Mouse (Mus musculus) limb, embryonic 10.5 days (tissue): Measurements from ENCODE around the gene Cebpg. TPM values are rescaled to one million over a fixed set of nuclear protein-coding genes. Genes with fewer than 3 reads are reported as not detected.
A peak's percentile ranks its signal among the peaks of the same experiment; 100 is the strongest.

Experiments
- DNase-seq: peaks from one replicate; pipeline ENCODE4 v3.0.0-alpha.2; 2017; ENCODE audit warnings: low spot score
- H3K27ac ChIP-seq: fragments of 300-500 bp; sonication (generic); 2 replicates; pipeline ENCODE4 v1.5.1; 2016; ENCODE audit warnings: mild to moderate bottlenecking
- H3K27me3 ChIP-seq: fragments of 300-500 bp; sonication (generic); 2 replicates; pipeline ENCODE4 v1.6.1; 2016; ENCODE audit warnings: low read depth, mild to moderate bottlenecking; ENCODE audit not compliant: poor library complexity, severe bottlenecking
- H3K36me3 ChIP-seq: fragments of 300-500 bp; sonication (generic); 2 replicates; pipeline ENCODE4 v1.6.1; 2016; ENCODE audit warnings: mild to moderate bottlenecking, moderate library complexity
- H3K4me1 ChIP-seq: fragments of 300-500 bp; sonication (generic); 2 replicates; pipeline ENCODE4 v1.6.1; 2016
- H3K4me3 ChIP-seq: fragments of 300-500 bp; sonication (generic); 2 replicates; pipeline ENCODE4 v1.5.1; 2016; ENCODE audit warnings: mild to moderate bottlenecking, moderate library complexity
- H3K9me3 ChIP-seq: fragments of 300-500 bp; sonication (generic); replicated peaks from 2 replicates; pipeline ENCODE4 v1.6.1; 2016; ENCODE audit warnings: mild to moderate bottlenecking
- WGBS: fragments of 180-500 bp; shearing (Covaris S2); methylation state at CpG from one replicate; pipeline ENCODE4 v1.1.7; 2016; 5-methylcytosine and 5-hydroxymethylcytosine counted together
- polyA plus RNA-seq: library from polyadenylated mRNA; unstranded; fragments of >200 nt; fragmentation: Nextera tagmentation; extraction: Ambion mirVana; gene quantifications from 2 replicates; pipeline ENCODE4 v1.2.1, GENCODE M21; 2016

The Cebpg gene
- 40.3 and 44.9 TPM in 2 replicates for polyA plus RNA-seq

GRCm38 (mm10) chr7:35056436-35056864 is at the start of gene Cebpg:
Cebpg (minus strand) TSS chr7:35056573.
- under 1% methylated on average over 51 of the region's 53 CpGs for WGBS
- Histone ChIP-seq H3K4me3 (peak within 1 kb of the TSS; percentile 84), H3K9me3 (no peaks in the 10 kb centered on the region), H3K4me1 (peaks cover 17% of the 10 kb centered on the region), H3K36me3 (peaks cover 14% of the 10 kb centered on the region), H3K27me3 (no peaks in the 10 kb centered on the region), H3K27ac (peak within 1 kb of the TSS; percentile 97)
- peak; percentile 96 for DNase-seq

GRCm38 (mm10) chr7:35099528-35099927 is 43.2 kb upstream of the Cebpg start:
- Histone ChIP-seq H3K9me3 (no peaks in the 10 kb centered on the region), H3K27ac (no peak overlapping the region), H3K27me3 (no peaks in the 10 kb centered on the region), H3K36me3 (no peaks in the 10 kb centered on the region), H3K4me1 (no peaks in the 10 kb centered on the region), H3K4me3 (no peak overlapping the region)
- WGBS: 92% methylated on average over 4 of the region's 4 CpGs
- no peak for DNase-seq

GRCm38 (mm10) chr7:35098777-35099176 is 42.4 kb upstream of the Cebpg start:
- no peak for DNase-seq
- Histone ChIP-seq H3K36me3 (no peaks in the 10 kb centered on the region), H3K4me3 (no peak overlapping the region), H3K27ac (no peak overlapping the region), H3K4me1 (no peaks in the 10 kb centered on the region), H3K27me3 (no peaks in the 10 kb centered on the region), H3K9me3 (no peaks in the 10 kb centered on the region)
- 82% methylated on average over 4 of the region's 4 CpGs for WGBS

GRCm38 (mm10) chr7:35094975-35095678 is 38.8 kb upstream of the Cebpg start:
- WGBS: 79% methylated on average over 9 of the region's 9 CpGs

GRCm38 (mm10) chr7:35090550-35090949 is 34.2 kb upstream of the Cebpg start:
- H3K36me3 ChIP-seq: no peaks in the 10 kb centered on the region
- no peak for DNase-seq
- H3K27me3 ChIP-seq: peaks cover 6% of the 10 kb centered on the region; the same call in 1 of the 2 replicates
- H3K9me3 ChIP-seq: no peaks in the 10 kb centered on the region
- WGBS: 87% methylated on average over 5 of the region's 5 CpGs
- H3K27ac ChIP-seq: no peak overlapping the region
- H3K4me1 ChIP-seq: peaks cover 13% of the 10 kb centered on the region
- no peak overlapping the region for H3K4me3 ChIP-seq

More at GRCm38 (mm10) chr7:35094975-35095678, 38.8 kb upstream of the Cebpg start:
- no peak overlapping the region for H3K27ac ChIP-seq
- H3K4me1 ChIP-seq: no peaks in the 10 kb centered on the region
- no peak overlapping the region for H3K4me3 ChIP-seq
- no peaks in the 10 kb centered on the region for H3K9me3 ChIP-seq
- no peaks in the 10 kb centered on the region for H3K36me3 ChIP-seq
- no peak for DNase-seq
- no peaks in the 10 kb centered on the region for H3K27me3 ChIP-seq

- 3% methylated on average over 21 of the region's 21 CpGs for WGBS
- H3K27ac ChIP-seq: 0 out of 2 replicates have a peak overlapping the region, but pooled peaks have one; percentile 23
- H3K4me3 ChIP-seq: peak overlapping the region; percentile 41
- no peaks in the 10 kb centered on the region for H3K9me3 ChIP-seq
- peaks cover 17% of the 10 kb centered on the region for H3K27me3 ChIP-seq
- peak; percentile 55 for DNase-seq
- peaks cover 20% of the 10 kb centered on the region for H3K4me1 ChIP-seq
- H3K36me3 ChIP-seq: no peaks in the 10 kb centered on the region
These were observed 30.0 kb upstream of the Cebpg start for GRCm38 (mm10) chr7:35086271-35086861.

- no peak for DNase-seq
- WGBS: 81% methylated on average over 12 of the region's 12 CpGs
- Histone ChIP-seq H3K9me3 (no peaks in the 10 kb centered on the region), H3K4me3 (no peak overlapping the region), H3K4me1 (peaks cover 33% of the 10 kb centered on the region), H3K27me3 (peaks cover 17% of the 10 kb centered on the region), H3K36me3 (no peaks in the 10 kb centered on the region), H3K27ac (no peak overlapping the region)
These were observed 28.4 kb upstream of the Cebpg start for GRCm38 (mm10) chr7:35084565-35085360.

- Histone ChIP-seq H3K4me1 (peaks cover 27% of the 10 kb centered on the region), H3K4me3 (no peak overlapping the region), H3K27me3 (peaks cover 17% of the 10 kb centered on the region), H3K36me3 (no peaks in the 10 kb centered on the region), H3K27ac (peak overlapping the region; percentile 64), H3K9me3 (no peaks in the 10 kb centered on the region)
- no peak for DNase-seq
- WGBS: 85% methylated on average over 9 of the region's 9 CpGs
These were observed 25.2 kb upstream of the Cebpg start for GRCm38 (mm10) chr7:35081406-35082104.

GRCm38 (mm10) chr7:35080843-35081338 is 24.5 kb upstream of the Cebpg start:
- H3K4me3 ChIP-seq: no peak overlapping the region
- H3K27me3 ChIP-seq: peaks cover 14% of the 10 kb centered on the region
- peak; percentile 42 for DNase-seq
- H3K9me3 ChIP-seq: no peaks in the 10 kb centered on the region
- H3K27ac ChIP-seq: peak overlapping the region; percentile 64
- 39% methylated on average over 10 of the region's 10 CpGs for WGBS
- peaks cover 21% of the 10 kb centered on the region for H3K4me1 ChIP-seq
- no peaks in the 10 kb centered on the region for H3K36me3 ChIP-seq

GRCm38 (mm10) chr7:35076645-35077044 is 20.3 kb upstream of the Cebpg start:
- no peak for DNase-seq
- Histone ChIP-seq H3K27me3 (no peaks in the 10 kb centered on the region), H3K4me1 (peaks cover 15% of the 10 kb centered on the region), H3K27ac (no peak overlapping the region), H3K36me3 (no peaks in the 10 kb centered on the region), H3K4me3 (no peak overlapping the region), H3K9me3 (no peaks in the 10 kb centered on the region)
- WGBS: 50% methylated on average over 5 of the region's 5 CpGs

GRCm38 (mm10) chr7:35066640-35067212 is 10.4 kb upstream of the Cebpg start:
- H3K27me3 ChIP-seq: no peaks in the 10 kb centered on the region
- no peaks in the 10 kb centered on the region for H3K9me3 ChIP-seq
- no peak overlapping the region for H3K4me3 ChIP-seq
- H3K27ac ChIP-seq: no peak overlapping the region
- DNase-seq: no peak
- no peaks in the 10 kb centered on the region for H3K36me3 ChIP-seq
- WGBS: 84% methylated on average over 8 of the region's 8 CpGs
- H3K4me1 ChIP-seq: no peaks in the 10 kb centered on the region

GRCm38 (mm10) chr7:35065958-35066357 is 9.6 kb upstream of the Cebpg start:
- 71% methylated on average over 3 of the region's 3 CpGs for WGBS
- H3K27me3 ChIP-seq: no peaks in the 10 kb centered on the region
- no peaks in the 10 kb centered on the region for H3K36me3 ChIP-seq
- H3K27ac ChIP-seq: no peak overlapping the region
- no peak overlapping the region for H3K4me3 ChIP-seq
- H3K4me1 ChIP-seq: no peaks in the 10 kb centered on the region
- no peak for DNase-seq
- H3K9me3 ChIP-seq: no peaks in the 10 kb centered on the region
